Mouse (Mus musculus): ENCODE results near the gene Zfp652. TPM values are rescaled to one million over a fixed set of nuclear protein-coding genes. Genes with fewer than 3 reads are reported as not detected.

Zfp652 gene
- polyA plus RNA-seq, 1 experiment, result 34.1 TPM

DNA sequence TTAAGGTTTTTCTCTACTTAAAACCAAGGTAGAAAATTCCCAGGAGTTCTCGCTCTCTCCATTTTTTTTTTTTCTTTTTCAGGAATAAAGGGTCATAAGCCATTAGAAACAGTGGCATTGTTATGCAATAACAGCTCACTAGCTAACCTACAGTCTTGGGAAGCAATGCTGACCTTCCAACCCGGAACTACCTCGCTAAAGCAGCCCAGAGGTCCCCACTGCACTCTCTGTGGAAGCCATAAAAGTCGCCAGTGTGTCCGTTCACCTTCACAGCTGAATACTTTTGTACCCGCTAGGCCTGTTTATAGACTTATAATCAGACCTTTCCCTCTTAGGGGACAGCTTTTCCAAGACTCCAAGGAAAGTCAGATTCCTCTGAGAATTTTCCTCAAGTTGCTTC, 55.8 kb downstream of the Zfp652 start:
- DNase-seq, result no peak
- Histone ChIP-seq H3K27ac (ENCODE audit: control insufficient read depth, insufficient read depth, low read length) (no peak overlapping the region), H3K4me1 (replicated peaks; ENCODE audit: control insufficient read depth, insufficient read depth, low read length) (no peaks in the 10 kb centered on the region), H3K27me3 (ENCODE audit: control insufficient read depth, insufficient read depth, low read length) (no peaks in the 10 kb centered on the region), H3K36me3 (ENCODE audit: control insufficient read depth, insufficient read depth, low read length) (peaks cover 26% of the 10 kb centered on the region), H3K4me3 (ENCODE audit: control insufficient read depth, insufficient read depth, low read length) (no peak overlapping the region)
- TF ChIP-seq CTCF (IDR thresholded peaks at IDR 0.05; ENCODE audit: borderline replicate concordance, control insufficient read depth, extremely low read depth, insufficient read depth, low read length, poor library complexity) (no peak), POLR2A (IDR thresholded peaks at IDR 0.05; ENCODE audit: control insufficient read depth, extremely low read depth, insufficient read depth, low read length, poor library complexity) (no peak)
- WGBS, result 97% methylated on average over 6 of the region's 6 CpGs

DNA sequence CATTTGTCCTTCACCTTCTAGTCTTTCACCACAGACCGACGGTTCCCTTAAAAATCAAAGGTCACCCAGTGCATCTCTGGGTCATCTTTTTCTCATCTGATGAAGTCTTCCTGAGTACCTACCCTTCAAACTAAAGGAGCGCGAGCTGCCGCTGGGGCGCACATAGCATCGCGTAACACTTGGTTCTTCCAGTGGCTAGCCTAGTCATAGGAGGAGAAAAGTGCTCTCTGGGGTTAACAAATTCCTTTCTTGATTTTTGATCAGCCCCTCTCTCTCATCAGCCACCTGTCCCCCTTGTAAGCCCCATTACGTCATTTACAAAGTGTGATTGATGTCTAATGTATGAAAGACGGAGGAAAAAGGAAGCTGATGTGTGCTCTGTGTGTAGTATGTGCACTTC, 56.7 kb downstream of the Zfp652 start:
- WGBS, result 95% methylated on average over 10 of the region's 10 CpGs
- no peaks in the 10 kb centered on the region for H3K27me3 ChIP-seq (ENCODE audit: control insufficient read depth, insufficient read depth, low read length)

DNA sequence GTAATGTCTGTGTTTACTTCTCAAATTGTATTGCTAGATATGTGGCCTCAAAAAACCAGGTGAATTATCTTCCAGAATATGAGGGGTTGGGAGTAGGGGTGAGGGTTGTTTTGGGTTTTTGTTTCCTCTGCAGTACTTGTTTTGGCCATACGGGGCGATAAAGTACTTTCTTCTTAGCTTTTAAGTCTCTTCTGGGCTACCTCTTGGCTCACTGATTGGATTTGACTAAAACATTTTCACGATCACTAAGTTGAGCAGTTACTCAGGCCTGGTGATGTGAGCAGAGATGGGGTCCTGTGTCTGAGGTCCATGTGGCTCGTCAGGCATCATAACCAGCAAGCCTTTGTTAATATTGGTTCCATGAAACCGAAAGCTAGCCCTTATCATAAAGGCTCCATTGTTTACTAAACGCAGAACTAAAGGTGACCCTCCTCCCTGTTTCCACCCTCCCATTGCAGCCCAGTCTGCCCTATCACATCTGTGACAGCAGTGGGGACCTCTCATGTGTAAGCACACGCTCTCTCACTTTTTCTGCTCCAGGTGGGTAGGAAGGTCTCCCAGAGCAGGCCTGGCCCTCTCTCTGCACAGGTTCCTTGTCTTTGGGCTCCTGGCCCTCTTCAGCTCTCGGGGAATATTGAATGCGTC, 58.4 kb downstream of the Zfp652 start:
- Histone ChIP-seq H3K27ac (ENCODE audit: control insufficient read depth, insufficient read depth, low read length) (no peak overlapping the region), H3K4me1 (replicated peaks; ENCODE audit: control insufficient read depth, insufficient read depth, low read length) (no peaks in the 10 kb centered on the region), H3K36me3 (ENCODE audit: control insufficient read depth, insufficient read depth, low read length) (peaks cover 15% of the 10 kb centered on the region), H3K27me3 (ENCODE audit: control insufficient read depth, insufficient read depth, low read length) (no peaks in the 10 kb centered on the region), H3K4me3 (ENCODE audit: control insufficient read depth, insufficient read depth, low read length) (no peak overlapping the region)
- DNase-seq, result peak; percentile 17
- 86% methylated on average over 9 of the region's 9 CpGs for WGBS
- TF ChIP-seq CTCF (IDR thresholded peaks at IDR 0.05; ENCODE audit: borderline replicate concordance, control insufficient read depth, extremely low read depth, insufficient read depth, low read length, poor library complexity) (no peak), POLR2A (IDR thresholded peaks at IDR 0.05; ENCODE audit: control insufficient read depth, extremely low read depth, insufficient read depth, low read length, poor library complexity) (no peak)

More for the DNA sequence above, 56.7 kb downstream of the Zfp652 start:
- no peak for TF ChIP-seq CTCF (IDR thresholded peaks at IDR 0.05; ENCODE audit: borderline replicate concordance, control insufficient read depth, extremely low read depth, insufficient read depth, low read length, poor library complexity)
- no peak for TF ChIP-seq POLR2A (IDR thresholded peaks at IDR 0.05; ENCODE audit: control insufficient read depth, extremely low read depth, insufficient read depth, low read length, poor library complexity)
- peaks cover 16% of the 10 kb centered on the region for H3K36me3 ChIP-seq (ENCODE audit: control insufficient read depth, insufficient read depth, low read length)
- H3K4me1 ChIP-seq (replicated peaks; ENCODE audit: control insufficient read depth, insufficient read depth, low read length), result no peaks in the 10 kb centered on the region
- H3K4me3 ChIP-seq (ENCODE audit: control insufficient read depth, insufficient read depth, low read length), result no peak overlapping the region
- no peak for DNase-seq
- no peak overlapping the region for H3K27ac ChIP-seq (ENCODE audit: control insufficient read depth, insufficient read depth, low read length)

DNA sequence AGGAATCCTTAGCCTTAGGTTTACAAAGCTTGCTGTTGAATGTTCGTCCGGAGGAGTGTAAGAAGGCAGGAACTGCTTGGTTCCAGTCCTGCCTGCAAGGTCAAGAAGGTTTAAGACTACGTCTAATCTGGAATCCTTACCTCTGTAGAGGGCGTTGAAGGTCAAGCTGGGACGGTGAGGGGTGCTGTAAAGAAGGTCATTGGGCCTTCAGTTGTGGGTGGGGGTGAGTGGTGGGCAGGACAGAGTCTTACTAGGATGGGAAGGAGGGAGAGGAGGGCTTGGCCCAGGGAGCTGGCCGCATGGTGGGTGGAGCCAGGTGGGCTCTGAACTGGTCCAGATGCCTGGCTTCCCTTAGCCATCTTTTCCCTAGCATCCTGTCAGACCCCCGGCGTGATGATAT, 59.2 kb downstream of the Zfp652 start:
- no peaks in the 10 kb centered on the region for H3K27me3 ChIP-seq (ENCODE audit: control insufficient read depth, insufficient read depth, low read length)
- H3K36me3 ChIP-seq (ENCODE audit: control insufficient read depth, insufficient read depth, low read length), result peaks cover 15% of the 10 kb centered on the region
- 97% methylated on average over 8 of the region's 8 CpGs for WGBS
- TF ChIP-seq POLR2A (IDR thresholded peaks at IDR 0.05; ENCODE audit: control insufficient read depth, extremely low read depth, insufficient read depth, low read length, poor library complexity), result no peak
- no peak for TF ChIP-seq CTCF (IDR thresholded peaks at IDR 0.05; ENCODE audit: borderline replicate concordance, control insufficient read depth, extremely low read depth, insufficient read depth, low read length, poor library complexity)
- no peak for DNase-seq
- no peaks in the 10 kb centered on the region for H3K4me1 ChIP-seq (replicated peaks; ENCODE audit: control insufficient read depth, insufficient read depth, low read length)
- no peak overlapping the region for H3K4me3 ChIP-seq (ENCODE audit: control insufficient read depth, insufficient read depth, low read length)
- H3K27ac ChIP-seq (ENCODE audit: control insufficient read depth, insufficient read depth, low read length), result no peak overlapping the region

- no peak for DNase-seq
- no peak overlapping the region for H3K27ac ChIP-seq (ENCODE audit: control insufficient read depth, insufficient read depth, low read length)
- peaks cover 7% of the 10 kb centered on the region; the same call in 1 of the 2 replicates for H3K4me1 ChIP-seq (replicated peaks; ENCODE audit: control insufficient read depth, insufficient read depth, low read length)
- H3K4me3 ChIP-seq (ENCODE audit: control insufficient read depth, insufficient read depth, low read length), result no peak overlapping the region
- 89% methylated on average over 3 of the region's 3 CpGs for WGBS
- TF ChIP-seq CTCF (IDR thresholded peaks at IDR 0.05; ENCODE audit: borderline replicate concordance, control insufficient read depth, extremely low read depth, insufficient read depth, low read length, poor library complexity) (no peak), POLR2A (IDR thresholded peaks at IDR 0.05; ENCODE audit: control insufficient read depth, extremely low read depth, insufficient read depth, low read length, poor library complexity) (no peak)
- H3K36me3 ChIP-seq (ENCODE audit: control insufficient read depth, insufficient read depth, low read length), result peaks cover 14% of the 10 kb centered on the region
- H3K27me3 ChIP-seq (ENCODE audit: control insufficient read depth, insufficient read depth, low read length), result no peaks in the 10 kb centered on the region
These were observed 60.8 kb downstream of the Zfp652 start for GRCm38 (mm10) chr11:95773264-95773663.

- Histone ChIP-seq H3K27me3 (ENCODE audit: control insufficient read depth, insufficient read depth, low read length) (no peaks in the 10 kb centered on the region), H3K4me1 (replicated peaks; ENCODE audit: control insufficient read depth, insufficient read depth, low read length) (peaks cover 7% of the 10 kb centered on the region; the same call in 1 of the 2 replicates), H3K4me3 (ENCODE audit: control insufficient read depth, insufficient read depth, low read length) (no peak overlapping the region), H3K27ac (ENCODE audit: control insufficient read depth, insufficient read depth, low read length) (no peak overlapping the region), H3K36me3 (ENCODE audit: control insufficient read depth, insufficient read depth, low read length) (no peaks in the 10 kb centered on the region)
- no peak for DNase-seq
- WGBS, result 33% methylated on average over 17 of the region's 17 CpGs
- TF ChIP-seq POLR2A (IDR thresholded peaks at IDR 0.05; ENCODE audit: control insufficient read depth, extremely low read depth, insufficient read depth, low read length, poor library complexity), result no peak
- no peak for TF ChIP-seq CTCF (IDR thresholded peaks at IDR 0.05; ENCODE audit: borderline replicate concordance, control insufficient read depth, extremely low read depth, insufficient read depth, low read length, poor library complexity)
These were observed 65.1 kb downstream of the Zfp652 start for GRCm38 (mm10) chr11:95777323-95778297.

Data from thymus, adult 2 months (tissue).